Mouse (Mus musculus): Measurements from ENCODE around the gene 4931428F04Rik. TPM values are rescaled to one million over a fixed set of nuclear protein-coding genes. Genes with fewer than 3 reads are reported as not detected.

4931428F04Rik gene
- polyA plus RNA-seq (2015; fragmentation: Illumina TruSeq; extraction: RNeasy Lipid Tissue Mini Kit (QIAGEN cat#74804); ENCODE audit: insufficient read depth, low read depth, low replicate concordance) = 0.63 TPM

GRCm38 (mm10) chr8:105289805-105290460 is at the start of gene 4931428F04Rik:
Gene 4931428F04Rik (minus strand): TSS chr8:105289864.

GRCm38 (mm10) chr8:105326141-105326672 is 36.5 kb upstream of the 4931428F04Rik start, which contains the start of the genes Lrrc29 and Tmem208:
Gene Lrrc29 (minus strand): TSS chr8:105326278.
Gene Tmem208 (plus strand): TSS chr8:105326354.

GRCm38 (mm10) chr8:105305211-105306145 is 15.8 kb upstream of the 4931428F04Rik start, which contains the start of gene Elmo3:
Gene Elmo3 (plus strand): TSS chr8:105305601.

GRCm38 (mm10) chr8:105297511-105298192 is 8.0 kb upstream of the 4931428F04Rik start, which contains the start of gene E2f4:
Gene E2f4 (plus strand): TSS chr8:105297663.

GRCm38 (mm10) chr8:105295895-105296573 is 6.4 kb upstream of the 4931428F04Rik start, which contains the start of gene Exoc3l:
Gene Exoc3l (minus strand): TSS chr8:105296101.

GRCm38 (mm10) chr8:105275840-105276239 is 13.8 kb downstream of the 4931428F04Rik start, which contains the start of gene Nol3:
Gene Nol3 (plus strand): TSS chr8:105276140.

GRCm38 (mm10) chr8:105269461-105269947 is 20.2 kb downstream of the 4931428F04Rik start, which contains the start of gene Hsf4:
Gene Hsf4 (plus strand): TSS chr8:105269801.

GRCm38 (mm10) chr8:105264024-105264982 is 25.4 kb downstream of the 4931428F04Rik start, which contains the start of the genes Tradd and Fbxl8:
Gene Tradd (minus strand): TSS chr8:105264609.
Gene Fbxl8 (plus strand): TSS chr8:105264648.

GRCm38 (mm10) chr8:105254966-105255350 is 34.7 kb downstream of the 4931428F04Rik start, which contains the start of gene B3gnt9:
Gene B3gnt9 (minus strand): TSS chr8:105255153.

Other genes starting within 250 kb of the 4931428F04Rik start
- gene Ces3a, start 241.3 kb downstream of the 4931428F04Rik start, polyA plus RNA-seq (2015; fragmentation: Illumina TruSeq; extraction: RNeasy Lipid Tissue Mini Kit (QIAGEN cat#74804); ENCODE audit: insufficient read depth, low read depth, low replicate concordance) = not detected
- gene Ces3b, start 206.1 kb downstream of the 4931428F04Rik start, polyA plus RNA-seq (2015; fragmentation: Illumina TruSeq; extraction: RNeasy Lipid Tissue Mini Kit (QIAGEN cat#74804); ENCODE audit: insufficient read depth, low read depth, low replicate concordance) = not detected
- gene Ces4a, start 158.1 kb downstream of the 4931428F04Rik start, polyA plus RNA-seq (2015; fragmentation: Illumina TruSeq; extraction: RNeasy Lipid Tissue Mini Kit (QIAGEN cat#74804); ENCODE audit: insufficient read depth, low read depth, low replicate concordance) = not detected
- 4.9 TPM for gene Cbfb, start 119.2 kb downstream of the 4931428F04Rik start, polyA plus RNA-seq (2015; fragmentation: Illumina TruSeq; extraction: RNeasy Lipid Tissue Mini Kit (QIAGEN cat#74804); ENCODE audit: insufficient read depth, low read depth, low replicate concordance)
- 9.7 TPM for gene D230025D16Rik, start 64.7 kb downstream of the 4931428F04Rik start, polyA plus RNA-seq (2015; fragmentation: Illumina TruSeq; extraction: RNeasy Lipid Tissue Mini Kit (QIAGEN cat#74804); ENCODE audit: insufficient read depth, low read depth, low replicate concordance)
- gene B3gnt9, start 34.7 kb downstream of the 4931428F04Rik start, polyA plus RNA-seq (2015; fragmentation: Illumina TruSeq; extraction: RNeasy Lipid Tissue Mini Kit (QIAGEN cat#74804); ENCODE audit: insufficient read depth, low read depth, low replicate concordance) = 3.1 TPM
- 5.1 TPM for gene Tradd, start 25.3 kb downstream of the 4931428F04Rik start, polyA plus RNA-seq (2015; fragmentation: Illumina TruSeq; extraction: RNeasy Lipid Tissue Mini Kit (QIAGEN cat#74804); ENCODE audit: insufficient read depth, low read depth, low replicate concordance)
- 1.3 TPM for gene Fbxl8, start 25.2 kb downstream of the 4931428F04Rik start, polyA plus RNA-seq (2015; fragmentation: Illumina TruSeq; extraction: RNeasy Lipid Tissue Mini Kit (QIAGEN cat#74804); ENCODE audit: insufficient read depth, low read depth, low replicate concordance)
- 2.9 TPM for gene Hsf4, start 20.1 kb downstream of the 4931428F04Rik start, polyA plus RNA-seq (2015; fragmentation: Illumina TruSeq; extraction: RNeasy Lipid Tissue Mini Kit (QIAGEN cat#74804); ENCODE audit: insufficient read depth, low read depth, low replicate concordance)
- 0.33 TPM for gene Nol3, start 13.7 kb downstream of the 4931428F04Rik start, polyA plus RNA-seq (2015; fragmentation: Illumina TruSeq; extraction: RNeasy Lipid Tissue Mini Kit (QIAGEN cat#74804); ENCODE audit: insufficient read depth, low read depth, low replicate concordance)
- 5.2 TPM for gene Exoc3l, start 6.2 kb upstream of the 4931428F04Rik start, polyA plus RNA-seq (2015; fragmentation: Illumina TruSeq; extraction: RNeasy Lipid Tissue Mini Kit (QIAGEN cat#74804); ENCODE audit: insufficient read depth, low read depth, low replicate concordance)
- 15.0 TPM for gene E2f4, start 7.8 kb upstream of the 4931428F04Rik start, polyA plus RNA-seq (2015; fragmentation: Illumina TruSeq; extraction: RNeasy Lipid Tissue Mini Kit (QIAGEN cat#74804); ENCODE audit: insufficient read depth, low read depth, low replicate concordance)
- 15.3 TPM for gene Elmo3, start 15.7 kb upstream of the 4931428F04Rik start, polyA plus RNA-seq (2015; fragmentation: Illumina TruSeq; extraction: RNeasy Lipid Tissue Mini Kit (QIAGEN cat#74804); ENCODE audit: insufficient read depth, low read depth, low replicate concordance)
- gene Lrrc29, start 36.4 kb upstream of the 4931428F04Rik start, polyA plus RNA-seq (2015; fragmentation: Illumina TruSeq; extraction: RNeasy Lipid Tissue Mini Kit (QIAGEN cat#74804); ENCODE audit: insufficient read depth, low read depth, low replicate concordance) = 2.0 TPM
- 35.7 TPM for gene Tmem208, start 36.5 kb upstream of the 4931428F04Rik start, polyA plus RNA-seq (2015; fragmentation: Illumina TruSeq; extraction: RNeasy Lipid Tissue Mini Kit (QIAGEN cat#74804); ENCODE audit: insufficient read depth, low read depth, low replicate concordance)
- 7.3 TPM for gene Fhod1, start 58.1 kb upstream of the 4931428F04Rik start, polyA plus RNA-seq (2015; fragmentation: Illumina TruSeq; extraction: RNeasy Lipid Tissue Mini Kit (QIAGEN cat#74804); ENCODE audit: insufficient read depth, low read depth, low replicate concordance)
- 0.61 TPM for gene Slc9a5, start 59.0 kb upstream of the 4931428F04Rik start, polyA plus RNA-seq (2015; fragmentation: Illumina TruSeq; extraction: RNeasy Lipid Tissue Mini Kit (QIAGEN cat#74804); ENCODE audit: insufficient read depth, low read depth, low replicate concordance)
- not detected for gene Plekhg4, start 83.4 kb upstream of the 4931428F04Rik start, polyA plus RNA-seq (2015; fragmentation: Illumina TruSeq; extraction: RNeasy Lipid Tissue Mini Kit (QIAGEN cat#74804); ENCODE audit: insufficient read depth, low read depth, low replicate concordance)
- gene Kctd19, start 123.6 kb upstream of the 4931428F04Rik start, polyA plus RNA-seq (2015; fragmentation: Illumina TruSeq; extraction: RNeasy Lipid Tissue Mini Kit (QIAGEN cat#74804); ENCODE audit: insufficient read depth, low read depth, low replicate concordance) = not detected
- gene Lrrc36, start 123.7 kb upstream of the 4931428F04Rik start, polyA plus RNA-seq (2015; fragmentation: Illumina TruSeq; extraction: RNeasy Lipid Tissue Mini Kit (QIAGEN cat#74804); ENCODE audit: insufficient read depth, low read depth, low replicate concordance) = 1.6 TPM
- 31.3 TPM for gene Tppp3, start 181.7 kb upstream of the 4931428F04Rik start, polyA plus RNA-seq (2015; fragmentation: Illumina TruSeq; extraction: RNeasy Lipid Tissue Mini Kit (QIAGEN cat#74804); ENCODE audit: insufficient read depth, low read depth, low replicate concordance)
- gene Zdhhc1, start 207.0 kb upstream of the 4931428F04Rik start, polyA plus RNA-seq (2015; fragmentation: Illumina TruSeq; extraction: RNeasy Lipid Tissue Mini Kit (QIAGEN cat#74804); ENCODE audit: insufficient read depth, low read depth, low replicate concordance) = 13.1 TPM
- not detected for gene Hsd11b2, start 228.9 kb upstream of the 4931428F04Rik start, polyA plus RNA-seq (2015; fragmentation: Illumina TruSeq; extraction: RNeasy Lipid Tissue Mini Kit (QIAGEN cat#74804); ENCODE audit: insufficient read depth, low read depth, low replicate concordance)

Data from pancreas, adult 10 weeks (tissue).